Mouse (Mus musculus) CD4-positive, CD25-positive, alpha-beta regulatory T cell, adult 2 months (primary cell): ENCODE data around the gene Ykt6.
"Not testable (repeated sequence)": the region's sequence is repeated elsewhere in the genome, so short reads cannot be mapped to it uniquely, and the experiment has no call there.

Experiments used
- DNase-seq: peaks from one replicate; pipeline ENCODE4 v3.0.0-alpha.2; 2012; ENCODE audit warnings: low read depth, low spot score

Ykt6 gene

DNA sequence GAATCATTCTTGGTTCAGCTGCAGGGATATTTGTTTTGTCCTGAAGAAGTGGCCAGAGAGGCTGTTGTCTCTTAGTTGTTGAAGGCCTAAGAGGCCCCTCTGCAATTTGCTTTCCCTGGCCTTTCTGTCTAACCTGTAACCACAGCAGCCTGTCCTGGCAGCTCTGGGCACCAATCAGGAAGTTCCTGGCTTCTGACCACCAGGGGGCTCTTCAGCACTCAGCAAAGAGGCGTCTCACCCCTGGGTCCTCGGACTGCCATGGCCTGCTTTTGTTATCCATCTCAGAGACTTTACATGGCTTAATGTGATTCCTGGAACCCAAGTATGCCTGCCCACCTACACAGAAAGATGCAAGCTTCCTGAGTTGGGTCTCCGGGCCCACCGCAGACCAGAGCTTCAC, 35.4 kb downstream of the Ykt6 start:
- DNase-seq: peak; percentile 81

DNA sequence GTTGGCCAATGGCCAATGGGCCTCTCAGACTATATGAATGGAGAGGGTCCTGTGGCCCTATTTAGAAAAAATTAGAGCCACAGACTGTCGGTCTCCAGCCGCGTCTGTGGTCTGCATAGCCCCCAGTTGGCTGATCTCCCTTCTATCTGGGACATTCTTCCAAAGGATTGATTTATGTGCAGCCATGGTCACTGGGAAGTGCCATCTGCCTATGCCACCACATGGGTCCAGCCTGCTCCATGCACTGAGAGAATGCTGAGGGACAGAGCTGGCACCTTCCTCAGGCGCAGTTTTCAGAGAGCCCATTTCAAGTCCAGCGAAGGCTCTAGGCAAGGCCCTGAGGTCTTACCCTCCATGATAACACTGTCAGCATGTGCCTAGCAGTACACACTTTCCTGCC, 38.7 kb downstream of the Ykt6 start:
- no peak for DNase-seq

DNA sequence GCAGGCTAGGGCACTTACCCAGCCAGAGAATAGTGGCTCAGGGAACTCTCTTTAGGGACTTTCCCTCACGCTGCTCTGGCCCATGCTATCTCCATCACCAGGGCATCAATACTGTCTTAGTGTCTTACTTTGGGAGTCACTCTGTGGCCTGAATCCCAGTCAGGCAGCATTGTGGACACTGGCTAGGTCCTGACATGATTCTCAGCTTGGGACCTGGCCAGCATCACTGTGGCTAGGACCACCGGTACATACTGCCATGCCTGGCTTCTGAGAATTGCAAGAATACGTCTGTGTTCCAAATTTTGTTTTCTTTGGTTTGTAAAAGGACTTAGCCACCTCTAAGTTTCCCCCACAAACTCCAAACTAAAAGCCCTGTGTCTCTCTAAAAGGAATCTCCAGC, 39.4 kb downstream of the Ykt6 start:
- DNase-seq: no peak

DNA sequence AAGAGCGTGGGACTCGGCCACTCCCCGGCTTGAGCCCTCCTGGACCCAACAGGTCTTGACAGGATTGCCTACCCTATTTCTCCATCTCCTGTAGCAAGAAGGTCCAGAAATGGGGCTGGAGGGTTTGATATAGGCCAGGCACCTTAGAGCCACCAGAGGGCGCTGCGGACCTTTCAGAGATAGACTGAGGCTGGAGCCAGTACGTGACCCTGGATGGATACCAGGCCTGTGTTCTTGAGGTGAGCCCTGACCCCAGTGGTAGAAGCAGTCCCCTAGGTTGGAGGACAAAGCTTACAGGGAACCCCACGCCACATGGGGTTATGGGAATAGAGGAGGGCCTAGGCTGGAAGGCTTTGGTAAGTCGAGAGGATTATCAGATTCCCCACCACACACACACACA, 40.5 kb downstream of the Ykt6 start:
- DNase-seq: peak; percentile 90

DNA sequence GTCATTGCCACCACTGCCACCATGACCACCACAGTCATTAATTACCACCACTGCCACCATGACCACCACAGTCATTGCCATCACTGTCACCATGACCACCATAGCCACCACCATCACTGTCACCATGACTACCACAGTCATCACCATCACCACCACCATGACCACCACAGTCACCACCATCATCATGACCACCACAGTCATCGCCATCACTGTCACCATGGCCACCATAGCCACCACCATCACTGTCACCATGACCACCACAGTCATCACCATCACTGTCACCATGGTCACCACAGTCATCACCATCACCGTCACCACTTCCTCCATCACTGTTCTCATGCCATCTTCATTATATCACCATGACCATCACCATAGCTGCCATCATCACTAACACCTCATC, 43.0 kb downstream of the Ykt6 start:
- no peak for DNase-seq

DNA sequence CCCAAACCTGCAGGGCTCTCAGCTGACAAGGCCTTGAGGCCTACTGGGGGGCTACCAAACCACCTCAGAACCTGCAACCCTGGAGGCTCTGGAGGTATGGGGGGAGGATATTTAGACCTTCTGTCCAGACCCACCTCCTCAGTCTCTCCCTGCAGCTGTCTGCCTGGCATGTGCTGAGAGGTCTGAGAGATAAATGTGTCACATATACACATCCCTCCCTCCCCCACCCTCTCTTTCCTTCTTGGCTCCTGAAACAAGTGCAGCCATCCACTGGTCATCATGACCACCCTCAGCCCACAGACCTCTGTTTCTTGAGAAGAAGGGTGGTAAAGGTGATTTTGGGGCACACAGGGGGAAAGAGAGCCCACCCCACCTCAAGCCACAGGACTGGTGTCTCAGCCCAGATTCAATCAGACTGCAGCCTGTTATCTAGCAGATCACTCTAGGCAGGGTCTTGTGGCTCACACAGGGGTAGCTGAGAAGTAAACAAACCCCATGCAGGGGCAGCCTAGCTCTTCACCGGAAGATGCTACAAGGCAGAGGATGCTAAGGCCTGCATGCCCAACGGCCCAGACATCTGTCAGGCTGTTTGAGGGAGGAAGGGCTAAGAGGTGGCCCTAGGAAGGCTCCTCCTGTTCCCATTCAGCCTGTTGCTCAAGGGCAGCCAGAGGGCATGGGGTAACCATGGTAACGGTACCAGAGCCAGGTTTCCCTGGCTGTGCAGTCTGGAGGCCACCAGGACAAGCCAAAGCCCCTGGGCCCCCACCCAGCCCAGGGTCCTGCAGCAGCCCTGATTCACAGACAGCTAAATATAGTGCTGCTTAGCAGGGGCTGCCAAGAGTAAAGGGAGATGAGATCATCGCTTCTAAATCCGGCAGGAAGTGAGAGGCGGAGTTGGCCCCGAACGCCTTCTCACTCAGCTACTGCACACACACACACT, 44.6 kb downstream of the Ykt6 start:
- DNase-seq: peak; percentile 85

DNA sequence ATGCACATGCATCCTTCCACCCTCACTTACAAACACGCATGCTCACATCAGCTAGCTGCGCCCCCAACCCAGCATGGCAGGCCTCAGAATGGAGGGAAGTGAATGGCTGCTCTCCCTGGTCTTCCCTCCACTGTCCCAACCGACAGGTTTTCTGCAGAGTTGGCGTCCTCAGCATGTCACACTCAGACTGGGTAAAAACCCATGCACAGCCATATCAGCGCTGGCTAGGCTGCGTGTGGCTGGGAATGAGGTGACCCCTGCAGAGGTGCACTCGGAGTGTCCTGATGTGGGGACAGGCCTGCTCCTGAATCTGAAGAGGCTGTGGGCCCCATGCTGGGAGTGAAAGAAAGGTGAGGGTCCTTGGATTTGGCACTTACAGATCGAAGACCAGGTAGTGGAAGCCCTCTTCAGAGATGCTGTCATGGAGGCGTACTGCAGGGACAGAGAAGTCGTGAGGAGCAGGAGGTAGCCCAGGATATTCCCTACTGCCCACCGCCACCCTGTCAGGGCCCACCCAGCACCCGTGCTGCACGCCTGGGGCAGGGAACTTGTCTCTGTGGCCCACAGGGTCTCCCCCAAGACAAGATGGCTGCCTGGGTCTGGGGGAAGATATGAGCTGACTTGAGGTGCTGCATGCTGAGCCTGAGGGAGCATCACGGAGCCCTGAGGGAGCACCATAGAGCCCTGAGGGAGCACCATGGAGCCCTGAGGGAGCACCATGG, 45.6 kb downstream of the Ykt6 start:
- no peak for DNase-seq

DNA sequence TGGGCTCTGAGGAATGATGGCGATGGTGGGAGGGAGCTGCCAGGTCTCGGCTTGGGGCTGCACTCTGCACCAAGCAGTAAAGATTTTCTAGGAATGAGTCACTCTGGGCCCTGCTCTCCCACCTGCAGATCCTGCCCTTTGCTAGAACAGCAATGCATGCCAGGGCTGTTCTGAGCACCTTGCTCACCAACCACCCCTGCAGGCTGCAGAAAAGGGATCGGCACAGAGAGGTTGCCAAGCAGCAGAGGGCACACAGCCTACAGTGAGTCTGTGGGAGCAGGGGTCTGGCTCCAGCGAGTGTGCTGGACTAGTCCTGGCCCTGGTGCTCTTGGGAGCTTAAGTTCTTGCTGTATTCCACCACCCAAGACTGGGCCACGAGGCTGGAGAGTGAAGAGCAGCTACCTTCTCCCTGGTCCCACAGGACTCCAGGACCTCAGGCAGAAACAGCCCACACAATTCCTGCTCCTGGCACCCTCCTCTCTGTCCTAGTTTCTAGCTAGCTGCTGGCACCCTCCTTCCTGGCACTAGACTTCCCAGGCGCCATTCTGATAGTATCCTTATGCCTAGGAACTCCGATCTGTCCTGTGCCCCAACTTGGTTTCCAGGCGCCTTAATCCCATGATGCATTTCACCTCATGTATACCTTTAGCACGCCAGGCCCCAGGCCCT, 46.6 kb downstream of the Ykt6 start:
- no peak for DNase-seq

DNA sequence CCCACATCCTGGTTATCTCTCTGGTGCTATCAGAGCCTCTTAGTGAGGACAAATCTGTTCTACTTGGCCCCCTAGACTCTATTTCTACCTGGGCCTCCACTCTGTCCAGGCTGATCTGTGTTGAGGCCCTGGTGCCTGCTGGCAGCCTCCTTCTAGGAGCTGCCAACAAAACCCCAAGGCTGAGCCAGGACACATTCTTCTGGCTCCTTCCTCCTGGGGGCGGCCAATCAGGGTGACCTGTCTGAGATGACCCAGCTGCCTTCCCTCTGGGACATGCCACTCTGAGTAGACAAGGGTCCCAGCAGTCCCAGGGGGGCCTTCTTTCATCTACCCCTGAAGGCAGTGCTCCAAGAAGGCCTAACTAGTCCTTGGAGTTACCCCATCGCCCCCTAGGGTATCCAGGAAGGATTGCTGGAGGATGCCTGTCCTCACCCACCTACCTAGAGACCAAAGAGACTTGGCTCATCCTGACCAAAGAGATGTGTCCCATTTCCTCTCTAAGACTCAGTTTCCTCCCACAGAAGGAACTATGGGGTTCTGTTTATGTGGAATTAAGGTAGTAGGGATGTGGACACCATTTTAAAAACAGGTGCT, 47.6 kb downstream of the Ykt6 start:
- peak; percentile 48 for DNase-seq

DNA sequence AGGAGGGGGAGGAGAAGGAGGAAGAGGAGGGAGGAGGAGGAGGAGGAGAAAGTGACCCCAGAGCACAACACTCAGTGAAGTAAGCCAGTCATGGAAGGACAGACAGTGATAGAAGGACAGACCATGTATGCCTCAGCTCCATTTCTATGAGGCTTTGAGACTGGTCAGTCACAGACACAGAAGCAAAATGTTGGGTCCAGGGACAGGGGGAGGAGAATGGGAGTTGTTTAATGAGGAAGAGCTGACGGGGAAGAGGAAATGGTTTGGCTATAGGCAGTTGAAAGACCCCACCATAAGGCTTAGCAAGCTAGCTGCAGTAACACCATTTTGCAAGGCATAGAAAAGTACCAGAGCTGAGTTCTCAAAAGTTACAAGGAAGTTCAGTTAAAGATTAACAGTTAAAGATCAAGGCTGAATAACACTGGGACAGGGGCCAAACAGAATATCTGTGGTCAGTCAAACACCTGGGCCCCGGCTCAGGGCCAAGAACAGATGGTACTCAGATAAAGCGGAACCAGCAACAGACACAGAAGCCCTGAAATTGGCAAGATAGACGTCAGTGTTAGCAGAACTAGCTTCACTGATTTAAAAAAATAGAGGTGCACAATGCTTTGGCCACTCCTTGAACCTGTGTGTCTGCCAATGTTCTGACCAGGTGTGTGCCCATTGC, 50.0 kb downstream of the Ykt6 start:
- DNase-seq: not testable (repeated sequence)

DNA sequence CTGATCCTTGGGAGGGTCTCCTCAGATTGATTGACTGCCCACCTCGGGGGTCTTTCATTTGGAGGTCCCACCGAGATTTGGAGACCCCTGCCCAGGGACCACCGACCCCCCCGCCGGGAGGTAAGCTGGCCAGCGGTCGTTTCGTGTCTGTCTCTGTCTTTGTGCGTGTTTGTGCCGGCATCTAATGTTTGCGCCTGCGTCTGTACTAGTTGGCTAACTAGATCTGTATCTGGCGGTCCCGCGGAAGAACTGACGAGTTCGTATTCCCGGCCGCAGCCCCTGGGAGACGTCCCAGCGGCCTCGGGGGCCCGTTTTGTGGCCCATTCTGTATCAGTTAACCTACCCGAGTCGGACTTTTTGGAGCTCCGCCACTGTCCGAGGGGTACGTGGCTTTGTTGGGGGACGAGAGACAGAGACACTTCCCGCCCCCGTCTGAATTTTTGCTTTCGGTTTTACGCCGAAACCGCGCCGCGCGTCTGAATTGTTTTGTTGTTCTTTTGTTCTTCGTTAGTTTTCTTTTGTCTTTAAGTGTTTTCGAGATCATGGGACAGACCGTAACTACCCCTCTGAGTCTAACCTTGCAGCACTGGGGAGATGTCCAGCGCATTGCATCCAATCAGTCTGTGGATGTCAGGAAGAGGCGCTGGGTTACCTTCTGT, 51.0 kb downstream of the Ykt6 start:
- peak; percentile 35 for DNase-seq

DNA sequence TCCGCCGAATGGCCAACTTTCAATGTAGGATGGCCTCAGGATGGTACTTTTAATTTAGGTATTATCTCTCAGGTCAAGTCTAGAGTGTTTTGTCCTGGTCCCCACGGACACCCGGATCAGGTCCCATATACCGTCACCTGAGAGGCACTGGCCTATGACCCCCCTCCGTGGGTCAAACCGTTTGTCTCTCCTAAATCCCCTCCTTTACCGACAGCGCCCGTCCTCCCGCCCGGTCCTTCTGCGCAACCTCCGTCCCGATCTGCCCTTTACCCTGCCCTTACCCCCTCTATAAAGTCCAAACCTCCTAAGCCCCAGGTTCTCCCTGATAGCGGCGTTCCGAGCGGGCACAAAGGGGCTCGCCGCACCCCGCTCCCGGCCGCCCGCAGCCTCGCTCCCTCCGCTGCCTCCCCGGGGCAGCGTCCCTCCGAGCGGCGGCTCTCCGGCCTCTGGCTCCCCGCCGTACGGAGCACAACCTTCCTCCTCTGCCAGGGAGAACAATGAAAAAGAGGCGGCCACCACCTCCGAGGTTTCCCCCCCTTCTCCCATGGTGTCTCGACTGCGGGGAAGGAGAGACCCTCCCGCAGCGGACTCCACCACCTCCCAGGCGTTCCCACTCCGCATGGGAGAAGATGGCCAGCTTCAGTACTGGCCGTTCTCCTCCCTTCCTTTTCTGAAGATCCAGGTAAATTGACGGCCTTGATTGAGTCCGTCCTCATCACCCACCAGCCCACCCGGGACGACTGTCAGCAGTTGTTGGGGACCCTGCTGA, 51.7 kb downstream of the Ykt6 start:
- not testable (repeated sequence) for DNase-seq

DNA sequence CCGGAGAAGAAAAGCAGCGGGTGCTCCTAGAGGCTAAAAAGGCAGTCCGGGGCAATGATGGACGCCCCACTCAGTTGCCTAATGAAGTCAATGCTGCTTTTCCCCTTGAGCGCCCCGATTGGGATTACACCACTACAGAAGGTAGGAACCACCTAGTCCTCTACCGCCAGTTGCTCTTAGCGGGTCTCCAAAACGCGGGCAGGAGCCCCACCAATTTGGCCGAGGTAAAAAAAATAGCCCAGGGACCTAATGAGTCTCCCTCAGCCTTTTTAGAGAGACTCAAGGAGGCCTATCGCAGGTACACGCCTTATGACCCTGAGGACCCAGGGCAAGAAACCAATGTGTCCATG, 52.3 kb downstream of the Ykt6 start:
- not testable (repeated sequence) for DNase-seq

DNA sequence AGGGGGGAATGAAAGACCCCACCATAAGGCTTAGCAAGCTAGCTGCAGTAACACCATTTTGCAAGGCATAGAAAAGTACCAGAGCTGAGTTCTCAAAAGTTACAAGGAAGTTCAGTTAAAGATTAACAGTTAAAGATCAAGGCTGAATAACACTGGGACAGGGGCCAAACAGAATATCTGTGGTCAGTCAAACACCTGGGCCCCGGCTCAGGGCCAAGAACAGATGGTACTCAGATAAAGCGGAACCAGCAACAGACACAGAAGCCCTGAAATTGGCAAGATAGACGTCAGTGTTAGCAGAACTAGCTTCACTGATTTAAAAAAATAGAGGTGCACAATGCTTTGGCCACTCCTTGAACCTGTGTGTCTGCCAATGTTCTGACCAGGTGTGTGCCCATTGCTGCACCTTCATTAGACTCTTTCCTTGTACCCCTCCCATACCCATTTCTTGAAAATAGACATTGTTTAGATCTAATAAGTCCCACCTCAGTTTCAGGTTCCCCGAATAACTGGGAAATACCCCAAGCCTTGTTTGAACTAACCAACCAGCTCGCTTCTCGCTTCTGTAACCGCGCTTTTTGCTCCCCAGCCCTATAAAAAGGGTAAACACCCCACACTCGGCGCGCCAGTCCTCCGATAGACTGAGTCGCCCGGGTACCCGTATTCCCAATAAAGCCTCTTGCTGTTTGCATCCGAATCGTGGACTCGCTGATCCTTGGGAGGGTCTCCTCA, 55.4 kb downstream of the Ykt6 start:
- not testable (repeated sequence) for DNase-seq

DNA sequence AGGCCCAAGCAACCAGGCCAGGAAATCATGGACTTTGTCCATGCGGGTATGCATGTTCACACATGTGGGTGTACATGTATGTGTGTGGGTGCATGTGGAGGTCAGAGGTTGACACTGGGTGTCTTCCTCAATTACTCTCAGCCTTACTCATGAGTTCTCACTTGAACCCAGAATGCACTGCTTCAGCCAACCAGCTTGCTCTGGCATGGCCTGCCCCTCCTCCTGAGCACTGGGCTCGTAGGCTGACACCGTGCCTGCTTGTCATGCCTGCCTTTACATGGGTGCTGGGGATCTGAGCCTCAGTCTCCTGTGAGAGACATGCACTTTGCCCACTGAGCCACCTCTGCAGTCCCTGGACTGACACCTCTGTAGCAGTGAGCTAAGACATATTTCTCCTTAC, 56.4 kb downstream of the Ykt6 start:
- DNase-seq: peak; percentile 22

DNA sequence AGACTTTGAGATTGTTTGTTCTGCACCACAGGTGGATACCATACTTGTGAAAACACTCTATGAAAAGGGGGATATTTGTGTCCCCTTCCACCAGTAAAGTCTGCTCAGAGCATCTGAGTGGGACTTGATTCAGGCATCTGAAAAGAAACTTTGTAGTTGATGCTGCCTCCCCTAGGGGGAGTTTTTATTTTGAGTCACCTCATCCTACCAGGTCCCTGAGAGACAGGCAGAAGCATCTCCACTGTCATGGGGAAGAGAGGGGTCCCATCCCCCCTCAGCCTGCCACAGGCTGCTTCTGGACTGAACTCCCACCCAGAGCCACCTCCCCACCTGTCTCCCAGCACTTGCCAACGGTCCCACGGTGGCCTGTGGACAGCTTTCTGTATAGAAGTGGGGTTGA, 57.9 kb downstream of the Ykt6 start:
- peak; percentile 48 for DNase-seq

DNA sequence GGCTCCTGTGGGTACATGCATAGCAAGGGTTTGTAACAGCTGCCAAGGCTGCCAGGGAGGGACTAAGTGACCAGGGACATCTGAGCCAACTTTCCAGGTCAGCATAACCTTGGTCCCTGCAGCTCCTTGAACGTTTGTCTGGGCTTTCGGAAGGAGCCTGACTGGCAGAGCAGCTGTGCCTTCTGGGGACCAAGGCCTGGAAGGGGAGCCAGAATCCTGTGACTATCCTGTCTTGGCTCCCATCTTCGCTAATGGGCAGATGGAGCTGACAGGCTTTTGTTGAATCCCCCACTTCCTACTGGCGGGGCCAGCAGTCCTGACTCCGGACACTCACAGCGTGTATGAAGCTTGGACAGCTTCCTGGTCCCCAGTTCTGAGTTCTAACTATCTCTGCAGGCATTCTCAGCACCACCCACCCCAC, 59.5 kb downstream of the Ykt6 start:
- no peak for DNase-seq

DNA sequence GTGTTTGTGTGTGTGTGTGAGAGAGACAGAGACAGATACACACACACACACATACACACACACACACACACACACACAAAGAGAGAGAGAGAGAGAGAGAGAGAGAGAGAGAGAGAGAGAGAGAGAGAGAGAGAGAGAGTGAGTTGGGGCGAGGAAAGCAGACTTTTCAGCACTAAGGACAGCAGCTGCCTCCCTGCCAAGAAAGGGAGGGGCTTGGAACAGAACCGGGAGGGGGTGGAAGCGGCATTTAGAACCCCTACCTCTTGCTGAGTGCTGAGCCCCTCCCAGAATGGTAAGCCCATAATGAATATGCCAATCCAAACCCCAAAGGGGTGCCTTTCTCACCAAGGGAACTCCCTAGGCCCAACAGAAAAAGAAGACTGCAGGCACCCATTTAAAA, 60.9 kb downstream of the Ykt6 start:
- peak; percentile 57 for DNase-seq

DNA sequence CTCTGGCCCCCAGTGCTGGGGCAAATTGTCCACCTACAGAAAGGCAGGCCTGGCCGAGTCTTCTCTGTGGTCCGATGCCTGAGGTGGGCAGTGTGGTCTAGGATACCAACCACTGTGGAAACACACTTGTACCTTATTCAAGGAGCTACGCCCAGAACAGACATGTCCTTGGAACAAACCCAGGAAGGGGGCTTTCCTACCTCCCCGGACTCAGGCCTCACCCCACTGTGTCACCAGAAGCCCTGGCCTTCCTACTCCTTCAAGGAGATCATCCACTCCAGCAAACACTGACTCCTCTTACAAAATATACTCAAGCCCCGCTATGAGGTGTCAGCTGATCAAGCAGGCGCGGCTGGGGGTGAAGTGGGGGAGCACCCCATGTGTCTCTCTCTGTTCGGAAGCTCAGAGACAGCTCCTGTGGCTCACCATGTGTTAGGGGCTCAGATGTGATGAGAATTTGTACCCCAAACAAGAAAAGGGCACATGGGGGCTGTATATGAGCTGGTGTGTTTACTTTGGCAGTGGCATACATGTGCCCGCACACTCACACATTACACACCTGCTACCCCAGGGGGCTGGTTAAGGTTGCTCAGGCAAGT, 61.4 kb downstream of the Ykt6 start:
- DNase-seq: no peak
